Mouse (Mus musculus) myocyte (in vitro differentiated cells): ENCODE data around the gene Itga3.

ENCODE experiments used
- CEBPB ChIP-seq: IDR thresholded peaks from 2 replicates; pipeline ENCODE4 v1.6.1; 2011; ENCODE audit warnings: mild to moderate bottlenecking, moderate library complexity; ENCODE audit not compliant: poor library complexity, insufficient read depth, severe bottlenecking
- E2F4 ChIP-seq: IDR thresholded peaks from one replicate; pipeline ENCODE4 v1.6.1; 2011; ENCODE audit warnings: mild to moderate bottlenecking, control low read depth, moderate library complexity; ENCODE audit not compliant: insufficient read depth
- MAX ChIP-seq: IDR thresholded peaks from one replicate; pipeline ENCODE4 v1.6.1; 2011; ENCODE audit warnings: low read depth, mild to moderate bottlenecking, control low read depth
- MYOD1 ChIP-seq, 3 experiments: IDR thresholded peaks; one replicate each; pipeline ENCODE4 v1.6.1; 2011; ENCODE audit warnings: control low read depth in 2 of 3, low read depth in 2 of 3, mild to moderate bottlenecking in 2 of 3, moderate library complexity in 1 of 3; ENCODE audit not compliant: insufficient read length in 2 of 3, control insufficient read depth in 1 of 3
- MYOG ChIP-seq, 3 experiments: IDR thresholded peaks; one replicate each; pipeline ENCODE4 v1.6.1; 2011; ENCODE audit warnings: control low read depth in 2 of 3, low read depth in 2 of 3, mild to moderate bottlenecking in 2 of 3; ENCODE audit not compliant: insufficient read length in 2 of 3, control insufficient read depth in 1 of 3, insufficient read depth in 1 of 3
- POLR2A ChIP-seq: IDR thresholded peaks from one replicate; pipeline ENCODE4 v1.6.1; 2011; ENCODE audit warnings: low read depth, mild to moderate bottlenecking, control low read depth, moderate library complexity; ENCODE audit not compliant: insufficient read length
- POLR2AphosphoS2 ChIP-seq: IDR thresholded peaks from one replicate; pipeline ENCODE4 v1.6.1; 2011; ENCODE audit warnings: low read depth, control low read depth; ENCODE audit not compliant: insufficient read length
- REST ChIP-seq: IDR thresholded peaks from one replicate; pipeline ENCODE4 v1.6.1; 2011; ENCODE audit warnings: mild to moderate bottlenecking, control low read depth, moderate library complexity; ENCODE audit not compliant: insufficient read depth, insufficient read length
- SRF ChIP-seq: IDR thresholded peaks from one replicate; pipeline ENCODE4 v1.6.1; 2011; ENCODE audit warnings: low read depth; ENCODE audit not compliant: control insufficient read depth, insufficient read length
- TCF12 ChIP-seq: IDR thresholded peaks from one replicate; pipeline ENCODE4 v1.6.1; 2011; ENCODE audit warnings: mild to moderate bottlenecking, control low read depth; ENCODE audit not compliant: poor library complexity, insufficient read depth, severe bottlenecking
- TCF3 ChIP-seq: IDR thresholded peaks from one replicate; pipeline ENCODE4 v1.6.1; 2011; ENCODE audit warnings: low read depth, control low read depth; ENCODE audit not compliant: insufficient read length
- USF1 ChIP-seq: IDR thresholded peaks from one replicate; pipeline ENCODE4 v1.6.1; 2011; ENCODE audit warnings: low read depth, mild to moderate bottlenecking, control low read depth, moderate library complexity

DNA sequence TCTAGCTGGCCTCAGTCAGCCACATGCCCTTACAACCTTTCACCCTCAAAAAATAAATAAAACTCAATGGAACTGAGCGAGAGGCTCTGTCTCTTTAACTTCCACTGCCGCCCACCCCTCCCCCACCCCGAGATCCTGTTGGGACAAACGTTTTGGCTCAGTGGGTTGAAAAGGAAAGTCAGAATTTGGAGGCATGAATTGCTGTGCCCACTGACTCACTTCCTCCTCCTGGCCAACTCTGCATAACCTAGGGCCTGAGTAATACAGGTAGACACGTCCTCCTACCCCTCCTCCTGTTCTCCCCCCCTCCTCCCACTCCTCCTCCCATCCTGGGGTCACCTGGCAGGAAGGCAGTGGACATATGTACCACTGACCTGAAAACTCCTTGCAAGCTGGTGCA, 9.1 kb upstream of the Itga3 start:
- no peak for TF ChIP-seq MYOD1 (IDR thresholded peaks at IDR 0.05; ENCODE audit: control insufficient read depth in 1 of 3, insufficient read length in 2 of 3, low read depth in 2 of 3)
- no peak for TF ChIP-seq POLR2A
- no peak for TF ChIP-seq SRF
- no peak for TF ChIP-seq MAX
- no peak for TF ChIP-seq E2F4
- TF ChIP-seq USF1: no peak
- TF ChIP-seq POLR2AphosphoS2: no peak
- no peak for TF ChIP-seq TCF3
- no peak for TF ChIP-seq MYOG (IDR thresholded peaks at IDR 0.05; ENCODE audit: control insufficient read depth in 1 of 3, insufficient read depth in 1 of 3, insufficient read length in 2 of 3, low read depth in 2 of 3)
- TF ChIP-seq CEBPB: no peak
- no peak for TF ChIP-seq TCF12
- TF ChIP-seq REST: no peak
